Mouse (Mus musculus) myocyte (in vitro differentiated cells): ENCODE results near the gene Disp1.

Source experiments
- CEBPB ChIP-seq: IDR thresholded peaks from 2 replicates; pipeline ENCODE4 v1.6.1; 2011; ENCODE audit warnings: mild to moderate bottlenecking, moderate library complexity; ENCODE audit not compliant: poor library complexity, insufficient read depth, severe bottlenecking
- E2F4 ChIP-seq: IDR thresholded peaks from one replicate; pipeline ENCODE4 v1.6.1; 2011; ENCODE audit warnings: mild to moderate bottlenecking, control low read depth, moderate library complexity; ENCODE audit not compliant: insufficient read depth
- MAX ChIP-seq: IDR thresholded peaks from one replicate; pipeline ENCODE4 v1.6.1; 2011; ENCODE audit warnings: low read depth, mild to moderate bottlenecking, control low read depth
- MYOD1 ChIP-seq, 3 experiments: IDR thresholded peaks; one replicate each; pipeline ENCODE4 v1.6.1; 2011; ENCODE audit warnings: control low read depth in 2 of 3, low read depth in 2 of 3, mild to moderate bottlenecking in 2 of 3, moderate library complexity in 1 of 3; ENCODE audit not compliant: insufficient read length in 2 of 3, control insufficient read depth in 1 of 3
- MYOG ChIP-seq, 3 experiments: IDR thresholded peaks; one replicate each; pipeline ENCODE4 v1.6.1; 2011; ENCODE audit warnings: control low read depth in 2 of 3, low read depth in 2 of 3, mild to moderate bottlenecking in 2 of 3; ENCODE audit not compliant: insufficient read length in 2 of 3, control insufficient read depth in 1 of 3, insufficient read depth in 1 of 3
- POLR2A ChIP-seq: IDR thresholded peaks from one replicate; pipeline ENCODE4 v1.6.1; 2011; ENCODE audit warnings: low read depth, mild to moderate bottlenecking, control low read depth, moderate library complexity; ENCODE audit not compliant: insufficient read length
- SRF ChIP-seq: IDR thresholded peaks from one replicate; pipeline ENCODE4 v1.6.1; 2011; ENCODE audit warnings: low read depth; ENCODE audit not compliant: control insufficient read depth, insufficient read length

DNA sequence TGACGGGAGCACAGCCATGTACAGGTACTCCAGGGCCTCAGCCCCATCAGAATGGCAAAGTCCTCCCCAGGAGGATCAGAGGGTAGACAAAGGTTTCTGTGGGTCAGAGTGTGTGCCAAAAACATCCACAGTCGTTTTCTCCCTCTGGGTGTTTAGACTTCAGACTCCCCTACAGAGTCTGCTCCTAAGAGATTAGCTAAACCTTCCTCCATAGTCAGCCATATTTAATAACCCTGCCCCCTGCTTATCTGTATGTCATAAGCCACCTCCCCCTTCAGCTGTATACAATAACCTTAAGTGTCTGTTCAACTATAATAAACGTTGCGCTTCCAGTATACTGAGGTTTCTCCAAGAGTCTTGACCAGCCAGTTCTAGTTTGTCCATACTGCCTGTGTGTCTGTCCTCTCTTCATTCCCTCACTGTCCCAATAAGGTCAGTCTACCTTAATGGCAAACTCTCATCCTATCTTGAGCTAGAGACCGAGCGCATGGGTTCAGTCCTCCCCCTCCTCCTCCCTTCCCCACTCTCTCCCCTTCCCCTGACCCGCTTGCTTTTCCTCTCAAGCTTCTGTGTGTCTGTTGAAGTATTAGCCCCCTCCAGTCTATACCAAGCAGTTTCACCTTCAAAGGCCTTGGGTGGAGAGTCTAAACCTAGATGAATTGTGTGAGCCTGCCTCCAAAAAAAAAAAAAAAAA, 11.8 kb upstream of the Disp1 start:
- TF ChIP-seq MAX, result no peak
- TF ChIP-seq POLR2A, result no peak
- TF ChIP-seq SRF, result no peak
- TF ChIP-seq MYOD1 (IDR thresholded peaks at IDR 0.05; ENCODE audit: control insufficient read depth in 1 of 3, insufficient read length in 2 of 3, low read depth in 2 of 3), result no peak
- no peak for TF ChIP-seq CEBPB
- no peak for TF ChIP-seq E2F4
- TF ChIP-seq MYOG (IDR thresholded peaks at IDR 0.05; ENCODE audit: control insufficient read depth in 1 of 3, insufficient read depth in 1 of 3, insufficient read length in 2 of 3, low read depth in 2 of 3), result no peak
